Mouse (Mus musculus) embryo, embryonic 11 days (tissue): Measurements from ENCODE around the gene Chst2.

Source experiments
- DNase-seq: peaks from one replicate; pipeline ENCODE4 v3.0.0-alpha.2; 2015

The Chst2 gene

DNA sequence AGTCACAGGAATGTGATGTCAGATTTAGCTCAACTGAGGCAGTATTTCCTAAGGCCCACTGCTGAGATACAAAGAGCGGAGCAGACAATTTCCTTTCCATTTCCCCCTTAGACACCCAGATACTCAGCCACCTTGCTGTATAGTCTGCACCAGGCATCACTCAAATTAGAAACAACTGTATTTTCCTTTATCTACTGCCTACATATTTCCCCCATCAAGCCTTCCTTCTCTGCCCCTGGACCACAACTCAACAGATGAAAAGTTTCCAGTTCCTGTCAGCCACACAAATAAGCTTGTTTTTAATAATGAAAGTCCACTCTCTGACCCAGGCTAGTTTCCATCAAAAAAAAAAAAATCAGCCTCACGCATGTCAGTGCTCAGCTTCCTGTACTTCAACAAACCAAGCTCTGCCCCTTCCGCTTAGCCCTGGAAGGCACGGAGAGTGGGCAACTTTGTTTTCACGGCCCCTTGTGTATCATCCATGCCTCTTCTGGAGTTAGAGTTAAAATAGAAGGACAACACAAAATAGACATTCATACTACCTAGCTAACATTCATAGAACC is 52.6 kb downstream of the Chst2 start:
- no peak for DNase-seq

DNA sequence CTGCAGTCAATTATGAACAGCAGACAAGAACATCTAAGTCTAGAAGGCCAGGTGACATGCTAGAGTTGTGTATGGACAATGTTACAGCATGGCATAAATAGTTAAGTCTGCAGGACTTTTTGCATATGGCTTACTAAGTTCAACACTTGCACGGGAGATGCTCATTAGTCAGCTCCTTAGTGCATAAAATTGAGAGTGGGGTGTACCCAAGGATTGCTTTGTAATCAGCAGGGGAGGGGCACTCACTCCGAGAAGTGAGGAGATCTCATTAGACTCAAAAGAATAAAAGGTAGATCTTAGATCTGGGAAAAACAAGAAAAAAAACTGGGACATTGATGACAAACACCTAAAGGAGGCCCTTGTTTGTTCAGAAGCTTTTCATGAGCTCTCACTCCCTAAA is 54.6 kb downstream of the Chst2 start:
- DNase-seq = no peak

DNA sequence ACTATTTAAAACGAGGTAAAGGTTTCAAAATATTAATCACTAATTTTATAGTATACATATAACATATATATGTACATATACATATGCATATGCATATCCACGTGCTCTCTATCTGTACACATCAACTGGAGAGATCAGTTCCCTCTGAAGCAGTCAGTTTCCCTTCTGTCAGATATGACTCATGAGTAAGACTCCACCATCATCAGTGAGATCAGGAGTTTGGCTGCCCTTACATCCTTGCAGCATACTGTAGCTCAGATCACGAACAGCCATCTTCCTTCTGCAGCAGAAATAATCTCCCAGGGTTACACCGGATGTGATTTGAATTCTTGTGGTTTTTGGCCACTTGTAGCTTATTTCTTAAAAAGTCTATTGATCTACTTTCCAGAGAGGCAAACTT is 56.0 kb downstream of the Chst2 start:
- no peak for DNase-seq
